Mouse (Mus musculus): ENCODE data around the gene Rad9a. TPM values are rescaled to one million over a fixed set of nuclear protein-coding genes. Genes with fewer than 3 reads are reported as not detected.
"Not testable (repeated sequence)": the region's sequence is repeated elsewhere in the genome, so short reads cannot be mapped to it uniquely, and the experiment has no call there.

Rad9a gene
- 28.9 and 34.7 TPM in 2 replicates for polyA plus RNA-seq (2015; fragmentation: Nextera tagmentation; extraction: Ambion mirVana)

- peak within 1 kb of the TSS; percentile 25; the same call in 1 of the 2 replicates for H3K27ac ChIP-seq
- H3K9ac ChIP-seq = peak within 1 kb of the TSS; percentile 74
- under 1% methylated on average over 34 of the region's 34 CpGs for WGBS
- H3K4me2 ChIP-seq = peak within 1 kb of the TSS; percentile 94
- peaks cover 23% of the 10 kb centered on the region for H3K27me3 ChIP-seq
- ATAC-seq = peak; percentile 87
- H3K4me1 ChIP-seq = peaks cover 25% of the 10 kb centered on the region
- peak within 1 kb of the TSS; percentile 58 for H3K4me3 ChIP-seq
- peaks cover 36% of the 10 kb centered on the region for H3K36me3 ChIP-seq (ENCODE audit: poor library complexity, severe bottlenecking)
- H3K9me3 ChIP-seq (replicated peaks) = no peaks in the 10 kb centered on the region
Observed at GRCm38 (mm10) chr19:4201291-4201909, at the start of gene Rad9a. TSS of gene Rad9a (minus strand) at chr19:4201662.

- H3K36me3 ChIP-seq (ENCODE audit: poor library complexity, severe bottlenecking); H3K9ac ChIP-seq: not testable (repeated sequence)
- WGBS = 79% methylated on average over 1 of the region's 1 CpGs
Observed at GRCm38 (mm10) chr19:4248683-4249082, 47.2 kb upstream of the Rad9a start.

GRCm38 (mm10) chr19:4247010-4247409 is 45.5 kb upstream of the Rad9a start:
- Histone ChIP-seq H3K36me3 (ENCODE audit: poor library complexity, severe bottlenecking) (no peaks in the 10 kb centered on the region), H3K4me3 (no peak overlapping the region), H3K4me2 (no peak overlapping the region), H3K27me3 (no peaks in the 10 kb centered on the region), H3K4me1 (no peaks in the 10 kb centered on the region), H3K9me3 (replicated peaks) (no peaks in the 10 kb centered on the region), H3K27ac (no peak overlapping the region), H3K9ac (no peak overlapping the region)
- ATAC-seq = no peak
- 59% methylated on average over 1 of the region's 1 CpGs for WGBS

More at GRCm38 (mm10) chr19:4248683-4249082, 47.2 kb upstream of the Rad9a start:
- not testable (repeated sequence) for H3K4me2 ChIP-seq; H3K4me3 ChIP-seq; H3K27me3 ChIP-seq; H3K27ac ChIP-seq; H3K4me1 ChIP-seq; ATAC-seq; H3K9me3 ChIP-seq (replicated peaks)

GRCm38 (mm10) chr19:4244775-4245174 is 43.3 kb upstream of the Rad9a start:
- no peak overlapping the region for H3K4me3 ChIP-seq
- H3K4me2 ChIP-seq = no peak overlapping the region
- no peak overlapping the region for H3K27ac ChIP-seq
- H3K36me3 ChIP-seq (ENCODE audit: poor library complexity, severe bottlenecking) = no peaks in the 10 kb centered on the region
- ATAC-seq = no peak
- H3K9ac ChIP-seq = no peak overlapping the region
- no peaks in the 10 kb centered on the region for H3K27me3 ChIP-seq
- WGBS = 86% methylated on average over 6 of the region's 6 CpGs
- no peaks in the 10 kb centered on the region for H3K9me3 ChIP-seq (replicated peaks)
- H3K4me1 ChIP-seq = no peaks in the 10 kb centered on the region

- H3K27ac ChIP-seq = no peak overlapping the region
- H3K9ac ChIP-seq = no peak overlapping the region
- no peak overlapping the region for H3K4me2 ChIP-seq
- H3K9me3 ChIP-seq (replicated peaks) = no peaks in the 10 kb centered on the region
- H3K36me3 ChIP-seq (ENCODE audit: poor library complexity, severe bottlenecking) = no peaks in the 10 kb centered on the region
- no peak for ATAC-seq
- WGBS = 69% methylated on average over 3 of the region's 3 CpGs
- H3K27me3 ChIP-seq = no peaks in the 10 kb centered on the region
- H3K4me3 ChIP-seq = no peak overlapping the region
- no peaks in the 10 kb centered on the region for H3K4me1 ChIP-seq
Observed at GRCm38 (mm10) chr19:4242416-4242815, 41.0 kb upstream of the Rad9a start.

- Histone ChIP-seq H3K4me2 (no peak overlapping the region), H3K27me3 (no peaks in the 10 kb centered on the region), H3K4me3 (no peak overlapping the region), H3K9ac (no peak overlapping the region), H3K27ac (no peak overlapping the region), H3K9me3 (replicated peaks) (no peaks in the 10 kb centered on the region), H3K4me1 (no peaks in the 10 kb centered on the region), H3K36me3 (ENCODE audit: poor library complexity, severe bottlenecking) (no peaks in the 10 kb centered on the region)
- no peak for ATAC-seq
- 75% methylated on average over 8 of the region's 8 CpGs for WGBS
Observed at GRCm38 (mm10) chr19:4240247-4240668, 38.8 kb upstream of the Rad9a start.

- Histone ChIP-seq H3K4me3 (no peak overlapping the region), H3K36me3 (ENCODE audit: poor library complexity, severe bottlenecking) (no peaks in the 10 kb centered on the region), H3K4me1 (peaks cover 10% of the 10 kb centered on the region), H3K4me2 (no peak overlapping the region), H3K9me3 (replicated peaks) (no peaks in the 10 kb centered on the region), H3K27ac (no peak overlapping the region), H3K9ac (no peak overlapping the region), H3K27me3 (peaks cover 17% of the 10 kb centered on the region)
- WGBS = 83% methylated on average over 4 of the region's 4 CpGs
- ATAC-seq = no peak
Observed at GRCm38 (mm10) chr19:4234548-4234947, 33.1 kb upstream of the Rad9a start.

- Histone ChIP-seq H3K4me3 (no peak overlapping the region), H3K9me3 (replicated peaks) (no peaks in the 10 kb centered on the region), H3K36me3 (ENCODE audit: poor library complexity, severe bottlenecking) (no peaks in the 10 kb centered on the region), H3K4me1 (peaks cover 10% of the 10 kb centered on the region), H3K9ac (peak overlapping the region; percentile 69; the same call in 1 of the 2 replicates), H3K27me3 (peaks cover 29% of the 10 kb centered on the region), H3K27ac (no peak overlapping the region), H3K4me2 (peak overlapping the region; percentile 87)
- WGBS = 79% methylated on average over 7 of the region's 7 CpGs
- no peak for ATAC-seq
Observed at GRCm38 (mm10) chr19:4232651-4233050, 31.2 kb upstream of the Rad9a start.

- WGBS = 36% methylated on average over 2 of the region's 2 CpGs
- H3K27ac ChIP-seq = no peak overlapping the region
- H3K27me3 ChIP-seq = peaks cover 30% of the 10 kb centered on the region
- peak overlapping the region; percentile 60 for H3K4me3 ChIP-seq
- peak; percentile 36; the same call in 1 of the 2 replicates for ATAC-seq
- H3K9me3 ChIP-seq (replicated peaks) = no peaks in the 10 kb centered on the region
- H3K36me3 ChIP-seq (ENCODE audit: poor library complexity, severe bottlenecking) = no peaks in the 10 kb centered on the region
- peak overlapping the region; percentile 69 for H3K9ac ChIP-seq
- peak overlapping the region; percentile 87 for H3K4me2 ChIP-seq
- peaks cover 10% of the 10 kb centered on the region for H3K4me1 ChIP-seq
Observed at GRCm38 (mm10) chr19:4232186-4232572, 30.7 kb upstream of the Rad9a start.

- WGBS = 12% methylated on average over 26 of the region's 26 CpGs
- H3K4me3 ChIP-seq = peak within 1 kb of the TSS; percentile 60
- peak; percentile 93 for ATAC-seq
- H3K4me1 ChIP-seq = peaks cover 10% of the 10 kb centered on the region
- H3K36me3 ChIP-seq (ENCODE audit: poor library complexity, severe bottlenecking) = no peaks in the 10 kb centered on the region
- H3K27ac ChIP-seq = peak within 1 kb of the TSS; percentile 48; the same call in 1 of the 2 replicates
- H3K4me2 ChIP-seq = peak within 1 kb of the TSS; percentile 87
- no peaks in the 10 kb centered on the region for H3K9me3 ChIP-seq (replicated peaks)
- peak within 1 kb of the TSS; percentile 69 for H3K9ac ChIP-seq
- H3K27me3 ChIP-seq = peaks cover 32% of the 10 kb centered on the region
Observed at GRCm38 (mm10) chr19:4231253-4232185, 30.1 kb upstream of the Rad9a start, which contains the start of gene Pold4. TSS of gene Pold4 (plus strand) at chr19:4231899.

GRCm38 (mm10) chr19:4230415-4230814 is 29.0 kb upstream of the Rad9a start:
- H3K4me2 ChIP-seq = no peak overlapping the region
- H3K4me1 ChIP-seq = peaks cover 10% of the 10 kb centered on the region
- no peak for ATAC-seq
- H3K4me3 ChIP-seq = no peak overlapping the region
- H3K9ac ChIP-seq = no peak overlapping the region
- no peaks in the 10 kb centered on the region for H3K9me3 ChIP-seq (replicated peaks)
- H3K36me3 ChIP-seq (ENCODE audit: poor library complexity, severe bottlenecking) = no peaks in the 10 kb centered on the region
- no peak overlapping the region for H3K27ac ChIP-seq
- peaks cover 36% of the 10 kb centered on the region for H3K27me3 ChIP-seq
- WGBS = 71% methylated on average over 8 of the region's 8 CpGs

- H3K27me3 ChIP-seq = peaks cover 36% of the 10 kb centered on the region
Observed at GRCm38 (mm10) chr19:4229451-4230076, 28.1 kb upstream of the Rad9a start.

More at GRCm38 (mm10) chr19:4229451-4230076, 28.1 kb upstream of the Rad9a start:
- ATAC-seq = no peak
- H3K9me3 ChIP-seq (replicated peaks) = no peaks in the 10 kb centered on the region
- no peak overlapping the region for H3K4me3 ChIP-seq
- H3K9ac ChIP-seq = peak overlapping the region; percentile 12; the same call in 1 of the 2 replicates
- no peaks in the 10 kb centered on the region for H3K36me3 ChIP-seq (ENCODE audit: poor library complexity, severe bottlenecking)
- no peak overlapping the region for H3K4me2 ChIP-seq
- 51% methylated on average over 9 of the region's 9 CpGs for WGBS
- H3K27ac ChIP-seq = no peak overlapping the region
- peaks cover 10% of the 10 kb centered on the region for H3K4me1 ChIP-seq
